In the genomic region with DNA sequence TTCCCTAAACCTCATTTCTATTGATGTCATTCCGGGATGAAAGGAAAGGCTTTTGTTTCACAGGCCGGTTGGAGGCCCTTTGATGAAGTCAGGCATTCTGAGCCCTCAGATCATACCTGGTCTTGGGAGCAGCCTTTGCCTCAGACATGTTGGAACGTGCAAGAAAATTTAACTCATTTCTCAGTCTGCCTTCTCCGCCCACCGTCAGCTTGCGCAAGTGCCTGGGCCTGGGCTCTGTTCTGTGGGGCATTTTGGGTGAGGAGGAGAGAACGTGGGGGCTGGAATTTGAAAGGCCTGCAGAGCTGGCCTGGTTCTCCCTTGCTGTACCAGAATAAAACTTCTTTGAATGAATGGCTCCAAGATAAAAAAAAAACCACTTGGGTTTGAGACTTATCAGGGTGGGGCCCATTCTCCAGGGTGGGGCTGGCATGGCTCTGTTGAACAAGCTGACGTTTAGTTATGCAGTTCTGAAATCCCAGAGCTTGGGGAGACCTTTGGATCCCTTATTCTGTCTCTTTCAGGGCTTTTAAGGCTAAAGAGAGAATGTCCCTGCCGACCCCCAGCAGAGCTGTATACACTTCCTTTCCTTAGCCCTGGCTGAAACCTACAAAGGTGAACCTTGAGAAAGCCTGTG, we compare ENCODE assay signal across 13 mouse cellular contexts.
A peak's percentile ranks its signal among the peaks of the same experiment; 100 is the strongest.
DNase-seq lines count a peak whose midpoint lies in the region; ATAC-seq lines count a peak whose summit lies in the region.
"Had no signal": no experiment of that assay in that cellular context is flagged by ENCODE, and none has a peak within 500 bp of the region (broad histone marks: within the 10 kb centered on the region; RNA-seq: fewer than 3 reads in every experiment).

No protein-coding gene starts in this region.

- no peak overlapping the region for H3K9ac ChIP-seq in hindbrain, embryonic 15.5 days
- H3K9ac ChIP-seq in hindbrain, embryonic 14.5 days = no peak overlapping the region

- 0 out of 2 replicates have a peak, but pooled peaks cover 2% of the 10 kb centered on the region for H3K27me3 ChIP-seq in hindbrain, embryonic 15.5 days
- H3K27me3 ChIP-seq in hindbrain, embryonic 14.5 days (ENCODE audit: control insufficient read depth, insufficient read depth, low read length) = no peaks in the 10 kb centered on the region

- no peaks in the 10 kb centered on the region for H3K36me3 ChIP-seq in hindbrain, embryonic 15.5 days
- H3K36me3 ChIP-seq in hindbrain, embryonic 14.5 days (replicated peaks; ENCODE audit: control insufficient read depth, insufficient read depth) = no peaks in the 10 kb centered on the region
- H3K36me3 ChIP-seq: G1E had no signal

- ATAC-seq in hindbrain, embryonic 15.5 days (ENCODE audit: low FRiP score, low read depth) = no peak
- no peak for ATAC-seq in hindbrain, embryonic 14.5 days (ENCODE audit: low FRiP score)
- no peak for ATAC-seq in activated CD4-positive, CD25-positive, alpha-beta regulatory T cell, adult 4 months

- H3K4me2 ChIP-seq in hindbrain, embryonic 15.5 days = no peak overlapping the region
- H3K4me2 ChIP-seq in hindbrain, embryonic 14.5 days (replicated peaks) = no peak overlapping the region

- DNase-seq in hindbrain, embryonic 14.5 days (ENCODE audit: low spot score) = no peak
- DNase-seq in urinary bladder, adult 2 months (ENCODE audit: low spot score) = peak; percentile 32
- DNase-seq in urinary bladder, postnatal 10 days (ENCODE audit: low spot score) = no peak
- peak; percentile 89 for DNase-seq in gonadal fat pad, adult 2 months (ENCODE audit: low read depth)
- no peak for DNase-seq in ovary, adult 18-20 months (ENCODE audit: low spot score)
- DNase-seq in adrenal gland, adult (ENCODE audit: inconsistent age in 2 of 2, low spot score in 1 of 2) = no peak
- DNase-seq: adrenal gland, postnatal 25 days; thymus, postnatal 36 days had no signal

- WGBS in hindbrain, embryonic 15.5 days = 54% methylated on average over 9 of the region's 9 CpGs
- WGBS in hindbrain, embryonic 14.5 days = 55% methylated on average over 9 of the region's 9 CpGs

- H3K4me1 ChIP-seq in hindbrain, embryonic 15.5 days (replicated peaks) = peaks cover 22% of the 10 kb centered on the region
- no peaks in the 10 kb centered on the region for H3K4me1 ChIP-seq in hindbrain, embryonic 14.5 days (replicated peaks; ENCODE audit: control insufficient read depth, insufficient read depth, low read length)

- no peaks in the 10 kb centered on the region for H3K9me3 ChIP-seq in hindbrain, embryonic 15.5 days
- H3K9me3 ChIP-seq in hindbrain, embryonic 14.5 days (ENCODE audit: control insufficient read depth, low read length) = no peaks in the 10 kb centered on the region

- H3K27ac ChIP-seq in hindbrain, embryonic 15.5 days (replicated peaks) = 0 out of 2 replicates have a peak overlapping the region, but pooled peaks have one; percentile 8
- H3K27ac ChIP-seq in hindbrain, embryonic 14.5 days = no peak overlapping the region
- H3K27ac ChIP-seq: macrophage had no signal

- H3K4me3 ChIP-seq in hindbrain, embryonic 15.5 days = no peak overlapping the region
- no peak overlapping the region for H3K4me3 ChIP-seq in hindbrain, embryonic 14.5 days (replicated peaks; ENCODE audit: low read length)
- H3K4me3 ChIP-seq: myocyte had no signal

Comparison
In these comparisons a context has a peak if more than half of its experiments do, and no peak if none do; other contexts are left out.
1. DNase-seq: peak in urinary bladder, adult 2 months (single experiment) and gonadal fat pad, adult 2 months (single experiment); none in hindbrain, embryonic 14.5 days (single experiment), urinary bladder, postnatal 10 days (single experiment), ovary, adult 18-20 months (single experiment) and adrenal gland, adult (0 of 2).